ENCODE assay signal across 20 mouse cellular contexts in the genomic region with DNA sequence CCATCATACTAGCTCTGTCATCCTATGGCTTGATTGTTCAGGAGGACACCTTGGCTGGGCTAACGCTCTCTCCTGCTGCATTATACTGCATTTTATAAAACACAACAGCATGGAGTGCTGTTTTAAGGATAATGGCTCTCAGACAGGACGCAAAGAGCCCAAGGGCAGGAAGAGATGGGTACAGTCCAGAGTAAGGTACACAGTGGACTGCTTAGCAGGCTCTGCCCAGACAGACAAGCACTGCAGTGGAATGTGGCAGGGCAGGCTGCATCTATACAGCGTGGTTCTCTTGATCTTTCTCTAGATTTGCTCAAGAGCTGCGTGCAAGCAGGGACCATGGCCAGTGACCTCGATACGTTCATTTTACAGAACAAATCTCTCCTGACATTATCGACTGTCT.
A peak's percentile ranks its signal among the peaks of the same experiment; 100 is the strongest.
DNase-seq lines count a peak whose midpoint lies in the region; ATAC-seq and TF ChIP-seq lines count a peak whose summit lies in the region.
"Had no signal": no experiment of that assay in that cellular context is flagged by ENCODE, and none has a peak within 500 bp of the region (broad histone marks: within the 10 kb centered on the region; RNA-seq: fewer than 3 reads in every experiment).

No protein-coding gene starts in this region.

- H3K9me3 ChIP-seq in heart, embryonic 10.5 days, result no peaks in the 10 kb centered on the region
- no peaks in the 10 kb centered on the region for H3K9me3 ChIP-seq in hindbrain, postnatal 0 days (ENCODE audit: low read length)
- no peaks in the 10 kb centered on the region for H3K9me3 ChIP-seq in hindbrain, embryonic 11.5 days (ENCODE audit: control insufficient read depth, low read length)
- H3K9me3 ChIP-seq in neural tube, embryonic 14.5 days (ENCODE audit: control insufficient read depth, low read length), result no peaks in the 10 kb centered on the region
- H3K9me3 ChIP-seq in intestine, embryonic 16.5 days (ENCODE audit: control insufficient read depth, low read length), result no peaks in the 10 kb centered on the region
- H3K9me3 ChIP-seq: embryonic facial prominence, embryonic 12.5 days; forebrain, embryonic 15.5 days had no signal

- peak; percentile 54 for DNase-seq in heart, embryonic 10.5 days (ENCODE audit: low spot score)
- no peak for DNase-seq in heart, adult 9 months (ENCODE audit: low spot score in 2 of 2)
- no peak for DNase-seq in hindbrain, postnatal 0 days (ENCODE audit: low spot score)
- DNase-seq in hindbrain, embryonic 11.5 days (ENCODE audit: low spot score), result no peak
- no peak for DNase-seq in neural tube, embryonic 10.5 days (ENCODE audit: extremely low spot score, low spot score)
- DNase-seq in testis, postnatal 10 days (ENCODE audit: low spot score), result no peak
- DNase-seq: adrenal gland, postnatal 10 days; cerebellum, adult 11 months; cerebellum, adult 9-10 months; cerebellum, postnatal 25 days; gastrocnemius, postnatal 10 days; heart, postnatal 10 days; heart, postnatal 4 days; kidney, adult 11 months had no signal

- H3K4me1 ChIP-seq in heart, embryonic 10.5 days, result peaks cover 5% of the 10 kb centered on the region; the same call in 1 of the 2 replicates
- no peaks in the 10 kb centered on the region for H3K4me1 ChIP-seq in hindbrain, postnatal 0 days (ENCODE audit: insufficient read depth, low read length)
- no peaks in the 10 kb centered on the region for H3K4me1 ChIP-seq in hindbrain, embryonic 11.5 days (replicated peaks; ENCODE audit: control insufficient read depth, insufficient read depth, low read length)
- H3K4me1 ChIP-seq in neural tube, embryonic 14.5 days (ENCODE audit: control insufficient read depth, insufficient read depth, low read length), result no peaks in the 10 kb centered on the region; the same call in 1 of the 2 replicates
- no peaks in the 10 kb centered on the region for H3K4me1 ChIP-seq in intestine, embryonic 16.5 days (ENCODE audit: control insufficient read depth, insufficient read depth, low read length)
- H3K4me1 ChIP-seq: embryonic facial prominence, embryonic 12.5 days had no signal

- TF ChIP-seq CTCF in hindbrain, postnatal 0 days (IDR thresholded peaks at IDR 0.05; ENCODE audit: low read depth), result no peak

- 0 out of 2 replicates have a peak, but pooled peaks have one; percentile 10 for ATAC-seq in hindbrain, postnatal 0 days
- no peak for ATAC-seq in hindbrain, embryonic 11.5 days (ENCODE audit: low FRiP score)
- peak; percentile 31; the same call in 1 of the 2 replicates for ATAC-seq in neural tube, embryonic 14.5 days (ENCODE audit: low read depth)
- ATAC-seq in intestine, embryonic 16.5 days, result no peak
- ATAC-seq: forebrain, embryonic 15.5 days; inflammation-experienced regulatory T-cells, adult 6 months had no signal

- no peak overlapping the region for H3K9ac ChIP-seq in hindbrain, postnatal 0 days (replicated peaks; ENCODE audit: low read length)
- H3K9ac ChIP-seq in hindbrain, embryonic 11.5 days (ENCODE audit: low read depth, low read length), result no peak overlapping the region
- H3K9ac ChIP-seq in neural tube, embryonic 14.5 days (replicated peaks; ENCODE audit: low read depth, low read length), result no peak overlapping the region
- H3K9ac ChIP-seq in intestine, embryonic 16.5 days (ENCODE audit: low read depth, low read length), result no peak overlapping the region
- H3K9ac ChIP-seq: embryonic facial prominence, embryonic 12.5 days; forebrain, embryonic 15.5 days had no signal

- no peaks in the 10 kb centered on the region for H3K27me3 ChIP-seq in heart, embryonic 10.5 days (ENCODE audit: insufficient read depth, poor library complexity, severe bottlenecking)
- H3K27me3 ChIP-seq in hindbrain, postnatal 0 days (ENCODE audit: insufficient read depth, low read length), result no peaks in the 10 kb centered on the region
- no peaks in the 10 kb centered on the region for H3K27me3 ChIP-seq in hindbrain, embryonic 11.5 days (ENCODE audit: control insufficient read depth, insufficient read depth, low read length)
- H3K27me3 ChIP-seq in neural tube, embryonic 14.5 days (ENCODE audit: control insufficient read depth, insufficient read depth, low read length), result no peaks in the 10 kb centered on the region
- no peaks in the 10 kb centered on the region for H3K27me3 ChIP-seq in intestine, embryonic 16.5 days (replicated peaks; ENCODE audit: control insufficient read depth, insufficient read depth, low read length)
- H3K27me3 ChIP-seq: embryonic facial prominence, embryonic 12.5 days; forebrain, embryonic 15.5 days had no signal

- no peak overlapping the region for H3K4me2 ChIP-seq in hindbrain, postnatal 0 days (ENCODE audit: low read depth, low read length)
- H3K4me2 ChIP-seq in hindbrain, embryonic 11.5 days (replicated peaks; ENCODE audit: low read depth, low read length), result no peak overlapping the region
- H3K4me2 ChIP-seq in neural tube, embryonic 14.5 days (ENCODE audit: low read depth, low read length), result no peak overlapping the region
- no peak overlapping the region for H3K4me2 ChIP-seq in intestine, embryonic 16.5 days (ENCODE audit: low read depth, low read length)
- H3K4me2 ChIP-seq: embryonic facial prominence, embryonic 12.5 days; forebrain, embryonic 15.5 days had no signal

- H3K27ac ChIP-seq in heart, embryonic 10.5 days, result no peak overlapping the region
- H3K27ac ChIP-seq in hindbrain, postnatal 0 days, result no peak overlapping the region
- no peak overlapping the region for H3K27ac ChIP-seq in hindbrain, embryonic 11.5 days (ENCODE audit: low read depth, low read length)
- no peak overlapping the region for H3K27ac ChIP-seq in neural tube, embryonic 14.5 days (ENCODE audit: low read depth, low read length)
- no peak overlapping the region for H3K27ac ChIP-seq in intestine, embryonic 16.5 days (ENCODE audit: low read length)
- H3K27ac ChIP-seq: embryonic facial prominence, embryonic 12.5 days; forebrain, embryonic 15.5 days had no signal

- no peak overlapping the region for H3K4me3 ChIP-seq in heart, embryonic 10.5 days
- no peak overlapping the region for H3K4me3 ChIP-seq in hindbrain, postnatal 0 days (ENCODE audit: low read length)
- H3K4me3 ChIP-seq in hindbrain, embryonic 11.5 days (ENCODE audit: low read depth, low read length), result no peak overlapping the region
- H3K4me3 ChIP-seq in neural tube, embryonic 14.5 days (ENCODE audit: low read depth, low read length), result no peak overlapping the region
- H3K4me3 ChIP-seq in intestine, embryonic 16.5 days (ENCODE audit: low read length), result no peak overlapping the region
- H3K4me3 ChIP-seq: embryonic facial prominence, embryonic 12.5 days; forebrain, embryonic 15.5 days had no signal

- H3K36me3 ChIP-seq in heart, embryonic 10.5 days, result no peaks in the 10 kb centered on the region
- H3K36me3 ChIP-seq in hindbrain, postnatal 0 days (ENCODE audit: insufficient read depth, low read length), result no peaks in the 10 kb centered on the region
- no peaks in the 10 kb centered on the region for H3K36me3 ChIP-seq in hindbrain, embryonic 11.5 days (ENCODE audit: control insufficient read depth, insufficient read depth, low read length)
- H3K36me3 ChIP-seq in neural tube, embryonic 14.5 days (ENCODE audit: control insufficient read depth, insufficient read depth, low read length), result no peaks in the 10 kb centered on the region
- no peaks in the 10 kb centered on the region for H3K36me3 ChIP-seq in intestine, embryonic 16.5 days (ENCODE audit: control insufficient read depth, insufficient read depth, low read length)
- H3K36me3 ChIP-seq: embryonic facial prominence, embryonic 12.5 days; forebrain, embryonic 15.5 days; G1E had no signal

- 74% methylated on average over 7 of the region's 7 CpGs for WGBS in heart, embryonic 10.5 days
- WGBS in hindbrain, postnatal 0 days, result 75% methylated on average over 7 of the region's 7 CpGs
- WGBS in hindbrain, embryonic 11.5 days, result 83% methylated on average over 7 of the region's 7 CpGs
- WGBS in neural tube, embryonic 14.5 days, result 81% methylated on average over 7 of the region's 7 CpGs
- WGBS in intestine, embryonic 16.5 days, result 80% methylated on average over 7 of the region's 7 CpGs

Comparison
In these comparisons a context has a peak if more than half of its experiments do, and no peak if none do; other contexts are left out.
1. ATAC-seq: peak in hindbrain, postnatal 0 days (single experiment) and neural tube, embryonic 14.5 days (single experiment); none in hindbrain, embryonic 11.5 days (single experiment) and intestine, embryonic 16.5 days (single experiment).